Mouse (Mus musculus): Measurements from ENCODE around the gene N4bp2.

GRCm38 (mm10) chr5:65858898-65859297 lies 95.6 kb downstream of the N4bp2 start:
- no peak for TF ChIP-seq GATA1 (IDR thresholded peaks at IDR 0.05; ENCODE audit: low read length)
- no peak for TF ChIP-seq TAL1 (IDR thresholded peaks at IDR 0.05; ENCODE audit: low read length)
